Mouse (Mus musculus) left cerebral cortex, adult 18-20 months (tissue): ENCODE data around the gene Gm44965. TPM values are rescaled to one million over a fixed set of nuclear protein-coding genes. Genes with fewer than 3 reads are reported as not detected.

Source experiments
- DNase-seq, 2 experiments: peaks; one replicate each; pipeline ENCODE4 v3.0.0; 2021 to 2022; ENCODE audit warnings: low spot score in 2 of 2, mixed read lengths in 1 of 2
- long read RNA-seq, 2 experiments: library from polyadenylated mRNA; stranded (forward); transcript quantifications; one replicate each; pipeline ENCODE4 v2.0.0; 2021
- total RNA-seq, 2 experiments: library from RNA; stranded (reverse); gene quantifications; 2 replicates each; pipeline ENCODE4 v1.2.3; 2021

The Gm44965 gene
- total RNA-seq = not detected
- long read RNA-seq, experiment 1, partial matches to known transcripts = 0 of 2 reads
- long read RNA-seq, experiment 1, other reads (novel, unspliced or antisense) = 2 of 2 reads
- long read RNA-seq, experiment 2 = 0 reads

- DNase-seq = peak; percentile 92 to 95
Observed at GRCm38 (mm10) chr6:48593158-48594042, at the start of gene Gm44965, which contains the start of gene Repin1. TSS of gene Gm44965 (plus strand) at chr6:48593941. TSS of gene Repin1 (plus strand) at chr6:48593883.

- no peak for DNase-seq
Observed at GRCm38 (mm10) chr6:48545251-48545650, 48.5 kb upstream of the Gm44965 start.

DNA sequence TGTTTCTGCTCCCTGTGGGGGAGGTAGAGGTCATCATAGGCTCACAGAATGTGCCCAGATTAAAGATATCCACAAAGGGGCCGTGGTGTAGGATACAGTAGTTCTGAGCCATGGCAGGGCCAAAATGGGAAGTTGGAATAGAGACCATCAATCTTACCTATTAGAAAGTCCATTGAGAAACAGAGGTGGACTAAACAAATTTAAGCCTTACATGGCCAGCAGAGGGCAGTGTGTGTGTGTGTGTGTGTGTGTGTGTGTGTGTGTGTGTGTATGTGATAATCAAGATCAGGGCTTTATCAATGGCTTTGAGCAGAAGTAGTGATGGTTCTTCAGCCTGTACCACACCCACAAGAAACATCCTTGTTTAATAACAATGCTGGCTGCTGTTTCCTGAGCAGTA lies 47.5 kb upstream of the Gm44965 start:
- DNase-seq = peak in 1 of 2 experiments; percentile 51

GRCm38 (mm10) chr6:48546858-48547257 lies 46.9 kb upstream of the Gm44965 start:
- no peak for DNase-seq

DNA sequence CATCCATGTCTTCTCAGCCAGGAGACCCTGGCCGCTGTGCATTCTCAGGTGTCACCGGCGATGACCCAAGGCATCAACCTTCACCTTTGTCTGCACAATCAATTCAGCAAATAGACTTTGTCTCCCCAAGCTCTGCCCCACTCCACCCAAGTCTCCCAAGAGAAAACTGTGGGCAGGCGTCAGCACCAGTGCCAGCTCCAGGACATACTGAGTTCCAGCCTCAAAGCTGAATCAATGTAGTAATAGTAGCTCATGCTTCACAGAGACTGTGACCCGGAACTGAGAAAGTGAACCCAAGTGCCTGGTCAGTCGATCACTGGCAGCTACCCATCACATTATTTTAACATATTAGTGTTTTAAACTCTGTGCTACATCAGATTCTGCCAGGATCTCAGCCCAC lies 45.4 kb upstream of the Gm44965 start:
- DNase-seq = no peak

DNA sequence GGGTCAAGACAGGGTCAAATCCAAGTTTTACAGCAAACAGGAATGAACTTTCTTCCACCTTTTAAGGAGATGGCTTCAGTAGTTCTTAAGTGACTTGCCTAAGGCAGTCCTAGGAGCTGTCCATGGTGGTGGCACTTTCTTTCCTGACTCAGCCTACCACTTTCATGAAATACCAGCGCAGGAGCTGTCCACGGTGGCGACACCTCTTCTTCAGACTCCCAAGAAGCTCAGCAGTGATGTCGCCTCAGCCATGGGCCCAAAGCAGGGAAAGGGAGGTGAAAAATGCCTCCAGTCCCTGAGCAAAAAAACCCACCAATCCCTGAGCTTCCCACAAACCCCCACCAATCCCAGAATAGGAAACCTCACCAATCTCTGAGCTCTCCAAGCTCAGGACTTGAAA lies 40.8 kb upstream of the Gm44965 start:
- no peak for DNase-seq

GRCm38 (mm10) chr6:48553819-48554218 lies 39.9 kb upstream of the Gm44965 start:
- no peak for DNase-seq

GRCm38 (mm10) chr6:48554280-48555103 lies 39.2 kb upstream of the Gm44965 start, which contains the start of gene Lrrc61:
TSS of gene Lrrc61 (plus strand) at chr6:48554796.
- peak; percentile 97 to 98 for DNase-seq

DNA sequence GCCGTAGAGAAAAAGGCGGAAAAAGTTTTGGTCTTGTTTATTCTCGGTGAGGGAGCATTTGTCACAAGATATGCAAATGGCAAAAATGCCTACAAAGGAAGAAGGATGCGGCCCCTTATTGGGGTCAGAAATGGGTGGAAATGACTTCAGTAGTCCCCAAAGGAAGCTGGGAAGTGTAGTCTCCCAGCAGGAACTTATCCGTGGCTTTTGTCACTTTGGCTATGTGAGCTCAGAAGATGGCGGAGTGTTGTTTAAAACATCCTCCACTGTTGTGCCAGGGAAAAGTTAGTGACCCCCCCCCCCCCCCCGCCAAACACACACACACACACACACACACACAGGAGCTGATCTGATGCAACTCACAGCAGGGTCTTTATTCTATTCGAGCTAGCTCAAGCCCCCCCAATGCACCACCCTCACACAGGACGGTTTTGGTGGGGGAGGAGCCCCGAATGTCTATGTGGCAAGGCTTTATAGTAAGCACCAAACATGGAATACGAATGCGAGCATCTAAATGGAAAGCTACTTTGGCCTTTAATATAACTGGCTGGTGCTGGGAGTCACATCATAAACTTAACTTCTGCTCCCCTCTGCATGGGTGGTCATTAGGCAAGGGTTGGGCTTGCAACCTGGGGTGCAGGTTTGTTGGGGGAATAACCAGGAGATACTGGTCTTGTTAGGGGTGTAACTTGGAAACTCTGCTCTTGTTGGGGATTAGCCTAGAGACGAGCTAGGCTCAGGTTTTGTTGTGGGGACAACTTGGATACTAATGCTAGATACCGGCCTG lies 38.4 kb upstream of the Gm44965 start:
- peak; percentile 61 to 62 for DNase-seq

GRCm38 (mm10) chr6:48555956-48556355 lies 37.8 kb upstream of the Gm44965 start:
- DNase-seq = no peak

GRCm38 (mm10) chr6:48565693-48566310 lies 27.9 kb upstream of the Gm44965 start:
- no peak for DNase-seq

- DNase-seq = no peak
Observed at GRCm38 (mm10) chr6:48566312-48566711, 27.4 kb upstream of the Gm44965 start.

- DNase-seq = no peak
Observed at GRCm38 (mm10) chr6:48568036-48568984, 25.4 kb upstream of the Gm44965 start.

GRCm38 (mm10) chr6:48569065-48569807 lies 24.5 kb upstream of the Gm44965 start:
- no peak for DNase-seq

- no peak for DNase-seq
Observed at GRCm38 (mm10) chr6:48572014-48572413, 21.7 kb upstream of the Gm44965 start.

DNA sequence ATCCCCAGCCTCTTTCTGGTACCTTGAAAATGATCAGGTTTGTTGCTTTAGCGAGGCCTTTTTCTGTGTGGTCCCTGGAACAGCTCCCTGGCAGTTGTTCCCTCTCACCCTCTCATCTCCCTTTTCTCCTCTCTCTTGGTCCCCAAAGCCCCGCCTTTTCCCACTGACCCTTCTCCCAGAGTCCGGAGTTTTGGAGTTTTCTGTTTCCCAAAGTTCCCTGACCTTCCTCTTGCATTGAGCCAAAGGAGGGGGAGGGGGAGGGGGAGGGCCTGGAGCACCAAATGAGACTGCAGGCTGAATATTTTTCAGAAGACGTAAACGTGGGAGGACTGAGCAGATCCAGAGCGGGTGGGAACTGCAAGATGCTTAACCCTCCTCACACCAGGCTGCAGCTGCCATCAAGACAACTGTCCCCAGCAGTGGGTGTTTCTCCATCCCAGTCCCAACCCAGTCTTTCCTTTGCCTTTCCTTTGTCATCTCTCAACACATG lies 21.1 kb upstream of the Gm44965 start, which contains the start of gene Rarres2:
Rarres2 (minus strand) TSS at position 218 of the 490 bp plus-strand sequence.
- no peak for DNase-seq

DNA sequence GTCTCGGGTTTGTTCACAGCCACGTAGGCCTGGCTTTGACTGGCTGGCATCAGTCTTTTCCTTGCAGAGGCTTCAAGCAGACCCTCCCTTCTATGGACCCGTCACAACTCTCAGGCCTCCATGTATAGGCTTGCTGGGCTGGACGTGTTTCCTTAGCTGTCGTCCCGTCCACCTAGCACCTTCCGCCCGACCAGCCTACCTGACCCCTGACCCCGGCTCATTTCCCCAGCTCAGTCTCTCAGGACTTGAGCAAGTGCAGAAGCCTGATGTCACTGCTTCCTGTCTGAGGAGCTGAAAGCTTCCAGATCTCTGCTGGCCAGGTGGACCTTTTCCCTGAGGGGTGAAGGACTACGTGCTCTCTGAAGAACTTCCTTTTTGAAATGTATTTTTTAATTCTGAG lies 20.5 kb upstream of the Gm44965 start:
- no peak for DNase-seq

- DNase-seq = no peak
Observed at GRCm38 (mm10) chr6:48573981-48574380, 19.8 kb upstream of the Gm44965 start.
